Mouse (Mus musculus) stomach, embryonic 14.5 days (tissue): ENCODE data around the gene Atp2b1. TPM values are rescaled to one million over a fixed set of nuclear protein-coding genes. Genes with fewer than 3 reads are reported as not detected.
A peak's percentile ranks its signal among the peaks of the same experiment; 100 is the strongest.

Source experiments
- ATAC-seq: fragments of 200-750 bp; cut with Nextera tagmentation; 2 replicates; pipeline ENCODE4 v1.8.0; 2017; ENCODE audit warnings: low read depth, moderate TSS enrichment; ENCODE audit not compliant: insufficient number of reproducible peaks, insufficient read depth, low FRiP score
- H3K27ac ChIP-seq: fragments of 300-500 bp; sonication (generic); 2 replicates; pipeline ENCODE4 v1.5.1; 2014; ENCODE audit warnings: mild to moderate bottlenecking, low read length, moderate library complexity, mixed read lengths
- H3K27me3 ChIP-seq: fragments of 300-500 bp; sonication (generic); 2 replicates; pipeline ENCODE4 v1.6.1; 2014; ENCODE audit warnings: low read length, control low read depth, mixed read lengths; ENCODE audit not compliant: control insufficient read depth, insufficient read depth
- H3K36me3 ChIP-seq: fragments of 300-500 bp; sonication (generic); 2 replicates; pipeline ENCODE4 v1.6.1; 2014; ENCODE audit warnings: mild to moderate bottlenecking, control low read depth, low read length, moderate library complexity, mixed read lengths; ENCODE audit not compliant: control insufficient read depth, insufficient read depth
- H3K4me1 ChIP-seq: fragments of 300-500 bp; sonication (generic); 2 replicates; pipeline ENCODE4 v1.6.1; 2014; ENCODE audit warnings: low read length, control low read depth, mixed read lengths; ENCODE audit not compliant: control insufficient read depth, insufficient read depth
- H3K4me2 ChIP-seq: fragments of 300-500 bp; sonication (generic); replicated peaks from 2 replicates; pipeline ENCODE4 v1.6.1; 2014; ENCODE audit warnings: low read depth, low read length, control low read depth
- H3K4me3 ChIP-seq: fragments of 300-500 bp; sonication (generic); 2 replicates; pipeline ENCODE4 v1.5.1; 2014; ENCODE audit warnings: low read depth, low read length, control low read depth
- H3K9ac ChIP-seq: fragments of 300-500 bp; sonication (generic); replicated peaks from 2 replicates; pipeline ENCODE4 v1.6.1; 2014; ENCODE audit warnings: low read depth, mild to moderate bottlenecking, control low read depth, low read length, moderate library complexity, mixed read lengths
- H3K9me3 ChIP-seq: fragments of 300-500 bp; sonication (generic); 2 replicates; pipeline ENCODE4 v1.6.1; 2016; ENCODE audit warnings: low read depth, low read length, control low read depth; ENCODE audit not compliant: control insufficient read depth
- WGBS: fragments of 180-500 bp; shearing (Covaris S2); extraction: QIAGEN DNeasy Blood & Tissue Kit; methylation state at CpG from one replicate; pipeline ENCODE4 v1.1.7; 2014; 5-methylcytosine and 5-hydroxymethylcytosine counted together
- polyA plus RNA-seq: library from polyadenylated mRNA; unstranded; fragments of >200 nt; fragmentation: Nextera tagmentation; extraction: Ambion mirVana; gene quantifications from 2 replicates; pipeline ENCODE4 v1.2.1, GENCODE M21; 2014

Gene Atp2b1
- polyA plus RNA-seq, 1 experiment from 2014 or later = 149 TPM

- ATAC-seq = no peak
- H3K9ac ChIP-seq = no peak overlapping the region
- H3K9me3 ChIP-seq = no peaks in the 10 kb centered on the region
- peaks cover 14% of the 10 kb centered on the region; the same call in 1 of the 2 replicates for H3K4me1 ChIP-seq
- H3K27me3 ChIP-seq = no peaks in the 10 kb centered on the region
- no peak overlapping the region for H3K27ac ChIP-seq
- no peak overlapping the region for H3K4me2 ChIP-seq
- H3K4me3 ChIP-seq = no peak overlapping the region
- no peaks in the 10 kb centered on the region for H3K36me3 ChIP-seq
Observed at GRCm38 (mm10) chr10:98926991-98927390, 12.8 kb downstream of the Atp2b1 start.

- H3K9me3 ChIP-seq = 0 out of 2 replicates have a peak, but pooled peaks cover 2% of the 10 kb centered on the region
- peaks cover 14% of the 10 kb centered on the region; the same call in 1 of the 2 replicates for H3K4me1 ChIP-seq
- H3K27ac ChIP-seq = no peak overlapping the region
- no peaks in the 10 kb centered on the region for H3K36me3 ChIP-seq
- ATAC-seq = no peak
- H3K27me3 ChIP-seq = no peaks in the 10 kb centered on the region
- H3K9ac ChIP-seq = no peak overlapping the region
- H3K4me3 ChIP-seq = no peak overlapping the region
- WGBS = 35% methylated on average over 7 of the region's 7 CpGs
- H3K4me2 ChIP-seq = no peak overlapping the region
Observed at GRCm38 (mm10) chr10:98929444-98929843, 15.2 kb downstream of the Atp2b1 start.

- H3K4me3 ChIP-seq = no peak overlapping the region
- WGBS = 48% methylated on average over 11 of the region's 11 CpGs
- peaks cover 14% of the 10 kb centered on the region; the same call in 1 of the 2 replicates for H3K4me1 ChIP-seq
- ATAC-seq = 0 out of 2 replicates have a peak, but pooled peaks have one; percentile 16
- no peaks in the 10 kb centered on the region for H3K27me3 ChIP-seq
- no peak overlapping the region for H3K9ac ChIP-seq
- H3K27ac ChIP-seq = no peak overlapping the region
- 0 out of 2 replicates have a peak, but pooled peaks cover 2% of the 10 kb centered on the region for H3K9me3 ChIP-seq
- no peak overlapping the region for H3K4me2 ChIP-seq
- H3K36me3 ChIP-seq = no peaks in the 10 kb centered on the region
Observed at GRCm38 (mm10) chr10:98930143-98930542, 15.9 kb downstream of the Atp2b1 start.

GRCm38 (mm10) chr10:98940137-98940536, 25.9 kb downstream of the Atp2b1 start:
- Histone ChIP-seq H3K27me3 (no peaks in the 10 kb centered on the region), H3K4me3 (no peak overlapping the region), H3K9me3 (no peaks in the 10 kb centered on the region), H3K4me1 (no peaks in the 10 kb centered on the region), H3K4me2 (no peak overlapping the region), H3K36me3 (no peaks in the 10 kb centered on the region), H3K9ac (no peak overlapping the region), H3K27ac (no peak overlapping the region)
- ATAC-seq = no peak
- 80% methylated on average over 4 of the region's 4 CpGs for WGBS

- ATAC-seq = no peak
- Histone ChIP-seq H3K36me3 (no peaks in the 10 kb centered on the region), H3K4me1 (no peaks in the 10 kb centered on the region), H3K4me2 (no peak overlapping the region), H3K4me3 (no peak overlapping the region), H3K9me3 (no peaks in the 10 kb centered on the region), H3K9ac (no peak overlapping the region), H3K27me3 (no peaks in the 10 kb centered on the region), H3K27ac (no peak overlapping the region)
- 91% methylated on average over 2 of the region's 2 CpGs for WGBS
Observed at GRCm38 (mm10) chr10:98940799-98941198, 26.6 kb downstream of the Atp2b1 start.

GRCm38 (mm10) chr10:98941991-98942390, 27.8 kb downstream of the Atp2b1 start:
- 70% methylated on average over 6 of the region's 6 CpGs for WGBS
- H3K27ac ChIP-seq = no peak overlapping the region
- H3K27me3 ChIP-seq = no peaks in the 10 kb centered on the region
- no peaks in the 10 kb centered on the region for H3K4me1 ChIP-seq
- no peak for ATAC-seq
- H3K9ac ChIP-seq = no peak overlapping the region
- no peak overlapping the region for H3K4me3 ChIP-seq
- no peaks in the 10 kb centered on the region for H3K9me3 ChIP-seq
- no peak overlapping the region for H3K4me2 ChIP-seq
- H3K36me3 ChIP-seq = no peaks in the 10 kb centered on the region

- Histone ChIP-seq H3K4me1 (no peaks in the 10 kb centered on the region; the same call in 1 of the 2 replicates), H3K4me3 (no peak overlapping the region), H3K9ac (no peak overlapping the region), H3K4me2 (no peak overlapping the region), H3K27ac (no peak overlapping the region), H3K27me3 (no peaks in the 10 kb centered on the region), H3K36me3 (no peaks in the 10 kb centered on the region), H3K9me3 (no peaks in the 10 kb centered on the region)
- ATAC-seq = no peak
- 88% methylated on average over 8 of the region's 8 CpGs for WGBS
Observed at GRCm38 (mm10) chr10:98942999-98943398, 28.8 kb downstream of the Atp2b1 start.

- Histone ChIP-seq H3K9ac (no peak overlapping the region), H3K27ac (no peak overlapping the region), H3K36me3 (no peaks in the 10 kb centered on the region), H3K4me2 (no peak overlapping the region), H3K4me3 (no peak overlapping the region), H3K27me3 (no peaks in the 10 kb centered on the region), H3K9me3 (no peaks in the 10 kb centered on the region), H3K4me1 (no peaks in the 10 kb centered on the region; the same call in 1 of the 2 replicates)
- WGBS = 87% methylated on average over 8 of the region's 8 CpGs
- no peak for ATAC-seq
Observed at GRCm38 (mm10) chr10:98943894-98944293, 29.7 kb downstream of the Atp2b1 start.
